Mouse (Mus musculus) megakaryocyte-erythroid progenitor cell, adult 5-6 weeks (primary cell): ENCODE results near the gene Mx1. TPM values are rescaled to one million over a fixed set of nuclear protein-coding genes. Genes with fewer than 3 reads are reported as not detected.
A peak's percentile ranks its signal among the peaks of the same experiment; 100 is the strongest.

Source experiments
- ATAC-seq: replicated peaks from 2 replicates; pipeline ENCODE4 v1.8.0; 2016; ENCODE audit warnings: mild to moderate bottlenecking, inconsistent platforms; ENCODE audit not compliant: severe bottlenecking, poor library complexity, low FRiP score, low TSS enrichment
- total RNA-seq, 2 experiments: library from RNA; stranded (forward) in 1 of 2; stranded (reverse) in 1 of 2; fragments of 200-1000, 215-1000 nt in 1 of 2; fragments of >200 nt in 1 of 2; fragmentation: Nextera tagmentation in 1 of 2; gene quantifications; 2 replicates each; pipeline ENCODE4 v1.2.3; 2014 to 2017

Mx1 gene
- total RNA-seq (2014; fragmentation: Nextera tagmentation) (0.37 TPM in 1 of 2 replicates, not detected in the other), total RNA-seq (2017) (2.6 TPM in 1 of 2 replicates, not detected in the other)

DNA sequence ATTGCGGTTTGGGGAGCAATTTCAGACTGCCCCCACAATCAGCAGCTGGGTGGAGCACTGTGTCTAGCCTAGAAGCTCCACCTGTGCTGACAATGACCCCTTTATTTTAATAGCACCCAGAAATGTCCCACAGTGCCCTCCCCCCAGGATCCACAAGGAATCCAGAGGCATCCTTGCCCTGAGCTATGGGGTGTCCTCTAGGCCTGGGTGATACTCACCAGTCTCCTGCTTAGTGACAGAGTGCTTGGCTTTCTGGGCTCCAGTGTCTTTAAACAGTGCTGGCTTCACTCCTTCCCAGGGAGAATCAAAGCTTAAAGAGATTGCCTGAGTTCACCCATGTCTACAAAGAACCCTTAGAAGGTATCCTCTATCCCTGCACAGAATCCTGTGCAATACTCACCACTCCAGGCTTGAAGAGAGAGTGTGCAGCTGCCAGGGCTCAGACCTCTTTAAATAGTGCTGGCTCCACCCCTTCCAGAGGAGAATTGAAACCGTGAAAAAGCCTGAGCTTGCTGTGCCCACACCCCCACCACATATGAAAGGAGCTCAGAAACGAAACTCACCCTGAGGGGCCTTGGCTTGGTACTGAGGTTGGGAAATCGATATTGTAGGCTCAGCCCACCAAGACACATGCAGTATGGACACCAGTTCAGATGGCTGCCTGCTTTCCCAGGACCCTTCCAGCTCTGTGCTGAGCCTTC lies at the start of gene Mx1:
Mx1 (minus strand) TSS at position 427 of the 701 bp plus-strand sequence.
- peak; percentile 33 for ATAC-seq

DNA sequence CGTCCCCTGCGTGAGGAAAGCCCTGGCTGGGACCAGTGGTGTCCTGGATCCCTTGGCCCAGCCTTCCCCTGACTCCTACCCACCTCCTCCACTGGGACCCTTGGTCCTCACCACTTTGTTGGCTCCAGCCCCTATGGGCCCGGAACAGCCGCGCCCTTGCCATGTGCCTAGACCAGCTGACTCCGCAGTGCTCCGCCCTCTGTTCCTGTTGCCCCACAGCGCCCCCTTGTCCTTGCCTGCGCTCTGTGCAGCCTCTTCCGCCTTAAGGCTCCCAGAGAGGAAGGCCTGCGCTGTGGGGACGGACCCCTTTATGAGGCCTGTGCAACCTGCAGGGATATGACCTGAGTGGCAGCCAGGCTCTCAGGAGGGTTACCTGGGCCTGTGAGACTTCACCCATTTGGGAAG lies 49.6 kb upstream of the Mx1 start:
- ATAC-seq = peak; percentile 58

DNA sequence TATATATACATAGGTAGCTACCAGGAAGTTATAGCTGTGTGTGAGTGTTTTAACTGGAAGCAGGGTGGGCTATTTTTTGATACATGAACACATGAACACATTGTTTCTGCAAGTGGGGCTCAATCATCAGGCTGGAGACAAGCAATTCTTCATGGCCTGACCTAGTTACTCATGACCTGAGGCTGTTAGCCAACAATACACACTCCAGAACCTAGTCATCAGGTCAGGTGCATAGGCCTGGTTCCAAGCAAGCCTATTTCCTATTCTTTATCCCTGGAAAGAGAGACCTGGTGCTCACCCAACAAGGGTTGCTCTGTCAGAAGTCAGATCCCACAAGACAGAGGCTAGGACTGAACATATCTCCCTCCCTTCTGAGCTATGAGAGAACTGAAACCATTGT lies 48.8 kb upstream of the Mx1 start:
- no peak for ATAC-seq

DNA sequence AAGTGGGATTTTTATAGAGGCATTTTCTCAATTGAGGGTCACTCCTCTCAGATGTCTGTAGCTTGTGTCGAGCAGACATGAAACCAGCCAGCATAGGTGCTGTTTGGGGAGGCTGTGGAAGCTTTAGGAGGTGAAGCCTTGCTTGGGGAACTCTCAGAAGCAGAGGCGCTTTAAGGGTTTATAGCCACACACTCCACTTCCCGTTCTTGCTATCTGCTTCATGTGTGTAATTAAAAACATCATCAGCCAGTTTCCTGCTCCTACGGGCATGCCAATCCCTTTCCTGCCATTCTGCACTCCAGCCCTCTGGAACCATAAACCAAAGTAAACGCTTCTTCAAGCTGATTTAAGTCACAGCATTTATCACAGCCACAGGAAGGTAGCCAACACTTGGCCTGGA lies 48.1 kb upstream of the Mx1 start:
- no peak for ATAC-seq

DNA sequence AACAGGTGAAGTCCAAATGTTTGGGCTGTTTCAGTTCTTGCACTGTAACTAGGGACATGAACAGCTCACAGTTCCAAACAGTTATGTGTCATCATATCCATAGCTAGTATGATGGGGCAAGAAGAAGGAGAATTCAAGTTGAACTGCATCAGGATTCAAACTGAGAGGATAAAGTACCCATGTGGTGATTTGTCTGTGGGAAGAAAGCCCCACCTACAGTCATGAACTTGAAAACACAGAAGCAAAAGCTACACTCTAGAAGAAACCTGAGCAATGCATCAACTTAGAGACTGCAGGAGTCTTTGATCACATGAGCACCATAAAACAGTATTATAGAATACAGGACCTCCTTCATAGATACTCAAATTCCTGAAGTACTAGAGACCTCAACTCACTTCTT lies 45.1 kb upstream of the Mx1 start:
- no peak for ATAC-seq

DNA sequence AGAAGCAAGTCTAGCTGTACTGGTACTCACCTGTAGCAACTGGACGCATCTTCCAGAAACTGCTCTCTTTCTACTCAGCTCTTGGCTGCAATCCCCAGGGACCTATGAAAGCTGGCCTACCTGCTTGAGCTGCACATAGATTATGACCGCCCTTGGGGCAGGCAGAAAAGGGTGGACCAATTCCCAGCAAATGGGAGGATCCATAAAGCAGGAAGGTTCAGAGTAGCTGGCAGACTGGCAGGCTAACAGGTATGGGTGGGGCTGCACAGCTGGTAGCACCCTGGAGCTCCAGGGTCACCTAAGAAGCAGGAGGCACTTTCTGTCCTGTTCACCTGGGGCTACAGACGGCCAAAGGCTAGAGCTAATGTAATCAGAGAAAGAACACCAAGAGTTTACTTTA lies 42.1 kb upstream of the Mx1 start:
- no peak for ATAC-seq

DNA sequence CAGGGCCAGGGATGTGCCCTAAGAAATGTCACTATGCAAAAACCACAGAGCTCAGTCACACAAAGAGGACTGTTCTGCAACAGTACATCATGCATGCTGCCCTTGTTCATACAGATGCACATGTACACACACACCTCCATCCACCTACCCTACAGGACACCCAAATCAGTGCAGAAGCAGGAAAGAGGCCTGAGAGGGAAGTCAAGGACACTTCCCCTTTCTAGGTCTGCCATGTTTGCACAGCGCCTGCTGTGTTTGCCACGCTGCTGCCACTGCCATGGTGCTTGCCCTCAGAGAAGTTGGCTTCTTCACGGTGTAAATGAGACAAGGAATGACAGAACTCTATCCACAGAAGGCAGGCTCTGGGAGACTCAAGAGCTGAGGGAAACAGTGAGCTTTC lies 41.1 kb upstream of the Mx1 start:
- no peak for ATAC-seq

DNA sequence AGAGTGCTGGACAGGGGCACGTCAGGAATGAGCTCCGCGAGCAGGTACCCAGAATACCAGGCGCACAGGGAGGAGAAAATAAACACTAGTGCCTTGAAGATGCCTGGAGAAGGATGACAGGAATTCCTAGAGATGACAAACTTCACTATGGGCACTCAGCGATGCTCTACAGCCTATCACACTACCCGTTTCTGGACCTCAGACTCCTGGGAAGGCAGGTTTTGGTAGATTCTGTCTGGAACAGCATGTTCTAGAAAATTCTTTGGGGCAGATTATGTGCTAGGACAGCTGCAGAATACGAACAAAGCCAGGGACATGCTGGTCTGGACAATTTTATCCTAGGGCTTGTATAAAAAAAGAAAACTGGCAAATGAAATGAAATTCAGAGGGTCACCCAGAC lies 38.2 kb upstream of the Mx1 start:
- ATAC-seq = no peak

DNA sequence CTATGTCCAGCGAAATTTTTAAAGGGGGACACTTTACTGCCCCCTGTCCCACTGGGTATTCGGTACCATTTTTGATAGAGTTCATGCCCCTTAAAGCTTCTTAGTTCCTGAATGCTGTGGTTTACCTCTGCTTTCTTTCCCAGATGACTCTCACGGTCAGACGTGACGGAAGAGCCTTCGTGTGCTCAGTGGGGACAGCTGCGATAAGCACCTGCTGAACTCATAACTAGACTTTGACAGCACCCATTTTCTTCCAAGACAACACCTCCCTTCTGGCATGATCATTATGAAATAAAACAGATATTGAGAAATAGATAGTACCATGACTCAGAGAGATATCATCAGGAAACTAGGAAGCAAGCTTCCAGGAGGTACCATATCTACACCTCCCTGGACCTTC lies 36.7 kb upstream of the Mx1 start:
- ATAC-seq = no peak

DNA sequence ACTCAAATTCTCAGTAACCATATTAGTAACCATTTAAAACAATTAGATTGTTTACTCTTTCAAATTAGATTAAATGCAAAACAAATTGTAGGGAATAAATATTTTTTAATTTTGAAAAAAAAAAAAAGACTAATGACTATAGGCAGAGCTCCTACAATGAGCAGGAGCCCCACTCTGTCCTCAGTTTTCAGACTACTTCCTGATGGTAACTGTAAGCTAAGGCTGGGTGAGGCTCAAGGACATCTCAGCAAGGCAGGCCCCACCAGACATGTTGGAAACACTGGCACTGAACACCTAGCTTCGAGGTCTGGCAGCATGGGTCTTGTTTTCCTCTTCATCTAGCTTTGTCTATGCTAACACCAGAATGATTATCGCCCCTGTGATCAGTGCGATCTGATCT lies 35.4 kb upstream of the Mx1 start:
- ATAC-seq = no peak

DNA sequence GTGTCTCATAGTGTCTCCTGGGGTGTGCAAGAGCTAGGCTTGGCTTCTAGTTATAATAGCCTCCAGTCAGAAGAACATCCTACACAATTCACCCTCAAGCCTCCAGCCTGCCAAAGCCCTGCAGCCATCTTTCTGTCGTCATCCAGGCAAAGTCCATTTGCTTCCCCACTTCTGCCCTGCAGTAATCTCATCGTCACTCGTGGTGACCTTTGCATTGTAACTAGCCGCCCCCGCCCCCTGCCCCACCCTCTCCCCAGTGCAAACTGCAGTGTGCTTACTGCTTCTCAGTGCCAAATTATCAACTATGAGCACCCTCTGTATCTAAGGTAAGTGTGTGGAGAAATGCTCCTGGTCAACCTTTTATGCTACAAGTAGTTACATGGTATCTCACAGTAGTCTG lies 35.0 kb upstream of the Mx1 start:
- no peak for ATAC-seq

DNA sequence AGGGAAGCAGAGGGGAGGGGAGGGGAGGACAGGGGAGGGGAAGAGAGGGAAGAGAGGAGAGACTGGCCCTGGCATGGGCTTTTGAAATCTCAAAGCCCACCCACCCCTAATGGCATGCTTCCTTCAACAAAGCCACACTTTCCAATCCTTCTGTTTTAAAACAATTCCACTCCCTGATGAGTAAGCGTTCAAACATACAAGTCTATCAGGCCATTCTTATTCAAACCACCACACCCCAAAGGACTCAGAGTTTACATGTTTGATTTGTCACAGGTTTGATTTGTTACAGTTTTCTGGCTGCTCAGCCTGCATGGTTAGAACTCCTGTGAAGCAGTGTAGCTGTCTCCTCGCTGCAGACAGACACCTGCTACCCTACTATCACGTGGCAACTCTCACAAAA lies 33.3 kb upstream of the Mx1 start:
- no peak for ATAC-seq

DNA sequence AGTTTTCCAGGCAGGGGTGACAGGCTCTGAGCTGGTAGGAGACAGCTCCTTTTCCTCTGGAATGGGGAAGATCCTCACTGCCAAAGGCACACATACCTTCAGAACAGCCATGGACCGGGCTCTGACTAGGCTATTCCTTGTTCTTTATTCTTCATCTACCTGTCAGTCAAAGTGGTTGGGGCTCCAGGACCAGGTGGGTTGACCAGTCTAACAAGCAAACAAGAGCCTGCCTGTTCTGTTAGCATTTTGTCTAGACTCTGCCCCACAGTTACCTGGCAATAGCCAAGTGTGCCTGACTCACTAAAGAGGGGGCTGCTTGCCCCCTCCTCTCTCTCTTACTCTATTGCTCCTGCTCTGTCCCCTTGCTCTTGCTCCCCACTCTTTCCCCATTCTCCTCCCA lies 29.7 kb upstream of the Mx1 start:
- ATAC-seq = no peak

DNA sequence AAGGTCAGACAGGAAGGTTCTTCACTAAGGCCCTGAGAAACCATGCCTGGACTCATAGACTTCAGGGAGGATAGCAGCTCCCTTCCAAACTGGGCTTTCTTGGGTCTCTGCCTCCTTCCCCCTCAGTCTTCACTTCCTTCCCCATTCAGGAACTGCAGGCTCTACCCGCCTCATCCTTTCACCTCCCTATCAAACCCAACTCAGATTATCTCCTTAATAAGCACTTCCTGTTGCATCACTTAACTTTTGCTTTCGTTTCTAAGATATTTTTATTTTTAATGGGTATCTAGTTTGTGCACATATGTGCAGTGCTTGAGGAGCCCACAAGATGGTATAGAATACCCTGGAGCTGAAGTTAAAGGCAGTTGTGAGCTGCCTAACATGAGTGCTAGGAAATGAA lies 15.9 kb upstream of the Mx1 start:
- ATAC-seq = peak; percentile 36; the same call in 1 of the 2 replicates

DNA sequence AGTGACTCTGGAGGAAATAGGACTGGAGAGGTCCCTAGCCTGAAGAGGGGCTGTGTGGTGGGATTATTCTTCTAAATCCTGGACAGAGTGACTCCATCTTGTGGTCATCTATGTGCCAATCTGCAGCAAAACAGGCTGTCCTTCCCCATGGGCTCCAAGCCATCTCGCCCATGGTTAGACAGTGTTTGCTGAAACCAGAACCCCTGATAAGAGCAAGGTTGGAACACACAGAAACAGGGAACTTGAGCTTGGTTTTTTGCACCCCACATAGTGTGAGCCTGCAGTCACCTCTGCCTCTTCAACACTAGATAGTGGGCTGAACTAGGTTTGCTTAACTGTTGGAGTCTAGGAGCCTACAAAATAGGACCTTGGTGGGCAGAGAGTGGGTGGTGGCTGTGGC lies 13.8 kb upstream of the Mx1 start:
- ATAC-seq = 0 out of 2 replicates have a peak, but pooled peaks have one; percentile 35

DNA sequence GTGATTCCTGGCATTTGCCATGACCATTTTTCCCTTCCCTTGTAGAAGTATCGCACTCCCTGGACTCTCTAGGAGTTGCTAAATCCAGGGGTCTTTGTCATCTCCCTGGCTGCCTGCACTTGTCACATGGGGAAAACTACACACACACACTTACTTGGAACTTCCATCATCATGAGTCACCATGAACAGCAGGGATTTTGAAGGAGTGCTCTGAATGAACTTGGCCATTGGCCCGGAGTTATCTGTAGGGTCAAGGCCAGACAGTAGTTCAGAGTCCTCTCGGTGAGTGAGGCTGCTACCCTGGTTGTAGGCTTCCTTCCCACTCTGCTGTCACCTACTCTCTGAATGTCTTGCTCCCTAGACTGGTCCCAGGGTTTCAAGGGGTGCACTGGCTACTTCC lies 12.9 kb upstream of the Mx1 start:
- ATAC-seq = no peak

DNA sequence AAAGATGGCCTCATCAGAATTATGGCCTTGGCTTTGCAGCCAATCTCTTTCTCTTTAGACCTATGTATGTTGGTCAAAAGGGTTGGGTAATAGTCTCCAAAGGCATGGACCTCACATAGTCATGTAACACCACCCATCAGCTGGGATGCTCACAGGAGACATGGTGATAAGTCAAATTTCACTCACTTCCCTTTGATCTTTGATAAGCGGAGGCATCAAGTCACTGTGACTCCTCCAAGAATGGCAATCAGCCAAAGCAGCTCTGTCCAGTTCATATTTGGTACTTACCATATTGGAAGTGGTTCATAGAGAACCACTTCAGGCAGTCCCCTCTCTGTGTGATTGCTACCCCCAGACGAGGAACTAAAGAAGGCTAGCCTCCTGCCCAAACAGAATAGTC lies 12.0 kb upstream of the Mx1 start:
- ATAC-seq = no peak

DNA sequence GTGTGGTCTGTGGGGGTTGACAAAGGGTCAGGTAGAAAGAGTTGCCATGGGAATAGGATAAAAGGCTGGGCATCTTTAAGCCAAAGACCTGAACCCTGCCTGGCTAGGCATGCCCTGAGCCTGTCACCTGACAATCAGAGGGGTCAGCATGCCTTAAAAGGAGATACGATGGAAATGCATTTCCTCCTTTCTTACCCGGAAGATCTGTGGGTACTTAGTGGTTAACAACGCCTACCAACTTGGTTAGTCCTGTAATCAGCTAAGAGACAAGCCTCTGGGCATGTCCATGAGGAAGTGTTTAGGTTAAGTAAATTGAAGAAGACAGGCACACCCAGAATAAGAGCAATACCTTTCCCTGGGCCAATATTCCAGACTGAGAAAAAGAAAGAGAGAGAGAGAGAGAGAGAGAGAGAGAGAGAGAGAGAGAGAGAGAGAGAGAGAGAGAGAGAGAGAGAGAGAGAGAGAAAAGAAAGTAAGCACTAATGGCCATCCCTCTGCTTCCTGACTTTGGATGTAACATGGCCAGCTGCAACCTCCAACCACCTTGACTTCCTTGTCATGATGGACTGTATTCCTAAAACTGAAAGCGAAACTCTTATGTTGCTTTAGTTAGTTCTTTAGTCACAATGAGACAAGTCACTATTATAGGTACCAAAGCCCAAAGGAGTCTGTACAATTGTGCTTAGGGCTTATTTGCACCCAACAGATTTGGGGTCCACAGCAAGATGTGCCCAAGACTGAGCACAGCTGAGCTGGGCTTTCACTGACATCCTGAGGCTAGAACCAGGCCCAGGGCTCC lies 5.5 kb upstream of the Mx1 start:
- ATAC-seq = no peak

DNA sequence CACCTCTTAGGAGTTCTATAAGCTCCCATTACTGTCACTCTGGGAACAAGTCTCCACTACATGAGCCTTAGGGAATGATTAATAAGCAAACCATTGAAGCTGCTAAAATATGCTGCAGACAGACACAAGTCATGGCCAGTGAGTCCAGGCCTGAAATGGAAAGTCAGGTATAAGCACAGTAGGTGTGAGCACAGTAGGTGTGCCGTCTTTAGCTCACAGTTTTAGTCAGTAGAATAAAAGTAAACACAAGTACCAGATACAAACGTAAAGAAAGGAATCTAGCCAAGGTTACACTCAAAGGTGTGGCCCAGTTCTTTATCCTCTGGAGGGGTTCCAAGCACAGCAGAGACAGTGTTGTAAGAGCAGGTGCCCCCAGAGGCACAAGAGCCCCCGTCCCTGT lies 4.8 kb upstream of the Mx1 start:
- no peak for ATAC-seq

DNA sequence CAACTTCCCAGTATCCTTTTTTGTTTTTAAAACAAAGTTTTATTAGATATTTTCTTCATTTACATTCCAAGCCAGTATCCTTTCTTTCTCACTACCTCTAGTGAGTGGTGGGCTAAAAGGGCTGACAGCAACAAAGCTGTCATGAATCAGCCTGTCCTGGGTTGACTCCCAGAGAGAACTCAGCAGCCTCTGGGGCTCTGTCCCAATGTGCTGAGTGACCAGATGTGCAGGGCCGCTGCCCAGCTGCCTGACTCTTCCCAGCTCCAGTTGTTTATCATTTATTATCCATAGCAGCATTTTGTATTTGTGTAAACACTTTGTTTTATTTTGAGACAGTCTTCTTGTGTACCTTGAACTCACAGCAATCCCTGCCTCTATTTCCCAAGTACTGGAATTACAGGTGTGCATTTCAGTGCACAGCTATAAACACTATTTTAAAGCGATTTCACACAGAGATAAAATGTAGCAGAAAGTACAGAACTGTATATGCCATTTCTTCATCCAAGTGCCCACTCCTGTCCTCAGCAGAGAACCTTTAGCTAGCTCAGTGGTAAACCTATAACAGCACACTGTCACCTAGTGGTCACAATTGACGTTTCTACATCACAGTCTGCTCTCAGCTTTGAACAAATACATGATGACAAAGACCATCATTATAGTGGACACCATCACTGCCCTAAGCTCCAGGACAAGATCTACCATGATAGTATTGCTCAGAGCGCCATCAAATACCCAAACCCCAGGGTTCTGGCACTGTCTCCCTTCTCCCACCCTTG lies 3.7 kb upstream of the Mx1 start:
- ATAC-seq = peak; percentile 49
